Mouse (Mus musculus): ENCODE results near the gene Hoxa4. TPM values are rescaled to one million over a fixed set of nuclear protein-coding genes. Genes with fewer than 3 reads are reported as not detected.

The Hoxa4 gene
- polyA plus RNA-seq, 1 experiment from 2014 or later = not detected

- Histone ChIP-seq H3K4me3 (ENCODE audit: low read depth, low read length) (no peak overlapping the region), H3K27me3 (ENCODE audit: control insufficient read depth, insufficient read depth, low read length) (peaks cover 99% of the 10 kb centered on the region), H3K36me3 (ENCODE audit: control insufficient read depth, insufficient read depth, low read length) (no peaks in the 10 kb centered on the region), H3K4me2 (ENCODE audit: low read depth, low read length, severe bottlenecking) (no peak overlapping the region), H3K9me3 (ENCODE audit: control insufficient read depth, low read length) (no peaks in the 10 kb centered on the region), H3K4me1 (replicated peaks; ENCODE audit: control insufficient read depth, insufficient read depth, low read length) (peaks cover 7% of the 10 kb centered on the region; the same call in 1 of the 2 replicates), H3K27ac (ENCODE audit: low read depth, low read length) (no peak overlapping the region), H3K9ac (ENCODE audit: low read length) (no peak overlapping the region)
- DNase-seq (ENCODE audit: low spot score) (no peak), ATAC-seq (replicated peaks; ENCODE audit: low FRiP score) (no peak)
Observed at GRCm38 (mm10) chr6:52207684-52207976, 16.1 kb upstream of the Hoxa4 start.

DNA sequence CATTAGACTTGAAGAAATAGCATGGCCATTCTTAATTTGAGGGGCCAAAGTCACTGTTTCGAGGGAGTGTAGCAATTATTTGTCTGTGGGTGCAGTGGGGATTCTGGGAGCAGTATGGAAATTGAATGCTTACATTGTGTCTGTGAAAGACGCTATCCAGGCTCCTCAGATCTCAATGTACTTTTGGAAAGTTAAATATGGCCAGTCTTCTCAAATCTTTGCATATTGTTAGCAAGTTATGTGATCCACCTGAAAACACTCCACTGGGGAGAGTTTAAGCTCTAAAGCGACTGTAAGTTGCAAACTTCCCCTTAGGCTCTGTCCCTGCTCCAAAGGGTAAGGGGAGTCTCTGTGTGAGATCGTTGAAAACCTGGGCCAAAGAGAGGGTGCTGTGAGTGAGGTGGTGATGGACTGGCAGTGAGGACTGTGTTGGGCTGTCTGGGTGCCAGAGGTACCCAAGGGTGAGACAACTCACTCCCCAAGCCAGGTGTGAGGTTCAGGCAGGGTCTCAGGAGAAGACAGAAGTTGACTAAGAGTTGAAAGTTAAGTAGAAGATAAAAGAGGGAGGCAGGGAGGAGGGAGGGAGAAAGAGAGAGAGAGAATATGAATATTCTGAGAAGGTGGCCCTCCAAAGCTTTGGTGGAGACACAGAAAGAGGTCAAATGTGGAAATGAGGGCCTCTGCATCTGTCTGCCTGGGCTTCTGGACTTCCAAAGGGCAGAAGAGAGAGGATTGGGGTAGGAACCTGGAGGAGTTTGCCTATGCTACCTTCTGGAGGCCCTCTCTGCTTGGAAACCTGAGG lies 15.5 kb upstream of the Hoxa4 start:
- Histone ChIP-seq H3K4me3 (ENCODE audit: low read depth, low read length) (no peak overlapping the region), H3K9me3 (ENCODE audit: control insufficient read depth, low read length) (no peaks in the 10 kb centered on the region), H3K9ac (ENCODE audit: low read length) (no peak overlapping the region), H3K4me1 (replicated peaks; ENCODE audit: control insufficient read depth, insufficient read depth, low read length) (peaks cover 7% of the 10 kb centered on the region; the same call in 1 of the 2 replicates), H3K27ac (ENCODE audit: low read depth, low read length) (no peak overlapping the region), H3K36me3 (ENCODE audit: control insufficient read depth, insufficient read depth, low read length) (no peaks in the 10 kb centered on the region), H3K27me3 (ENCODE audit: control insufficient read depth, insufficient read depth, low read length) (peaks cover 99% of the 10 kb centered on the region), H3K4me2 (ENCODE audit: low read depth, low read length, severe bottlenecking) (no peak overlapping the region)
- DNase-seq (ENCODE audit: low spot score) (peak; percentile 49), ATAC-seq (replicated peaks; ENCODE audit: low FRiP score) (no peak)
- WGBS = 4% methylated on average over 4 of the region's 4 CpGs

- ATAC-seq (replicated peaks; ENCODE audit: low FRiP score) (no peak), DNase-seq (ENCODE audit: low spot score) (peak; percentile 64)
- no peak overlapping the region for H3K9ac ChIP-seq (ENCODE audit: low read length)
- peaks cover 7% of the 10 kb centered on the region; the same call in 1 of the 2 replicates for H3K4me1 ChIP-seq (replicated peaks; ENCODE audit: control insufficient read depth, insufficient read depth, low read length)
- H3K36me3 ChIP-seq (ENCODE audit: control insufficient read depth, insufficient read depth, low read length) = no peaks in the 10 kb centered on the region
- H3K27ac ChIP-seq (ENCODE audit: low read depth, low read length) = no peak overlapping the region
- no peak overlapping the region for H3K4me3 ChIP-seq (ENCODE audit: low read depth, low read length)
- H3K9me3 ChIP-seq (ENCODE audit: control insufficient read depth, low read length) = no peaks in the 10 kb centered on the region
- WGBS = under 1% methylated on average over 55 of the region's 55 CpGs
- H3K4me2 ChIP-seq (ENCODE audit: low read depth, low read length, severe bottlenecking) = no peak overlapping the region
- H3K27me3 ChIP-seq (ENCODE audit: control insufficient read depth, insufficient read depth, low read length) = peaks cover 99% of the 10 kb centered on the region
Observed at GRCm38 (mm10) chr6:52205638-52206621, 14.4 kb upstream of the Hoxa4 start.

DNA sequence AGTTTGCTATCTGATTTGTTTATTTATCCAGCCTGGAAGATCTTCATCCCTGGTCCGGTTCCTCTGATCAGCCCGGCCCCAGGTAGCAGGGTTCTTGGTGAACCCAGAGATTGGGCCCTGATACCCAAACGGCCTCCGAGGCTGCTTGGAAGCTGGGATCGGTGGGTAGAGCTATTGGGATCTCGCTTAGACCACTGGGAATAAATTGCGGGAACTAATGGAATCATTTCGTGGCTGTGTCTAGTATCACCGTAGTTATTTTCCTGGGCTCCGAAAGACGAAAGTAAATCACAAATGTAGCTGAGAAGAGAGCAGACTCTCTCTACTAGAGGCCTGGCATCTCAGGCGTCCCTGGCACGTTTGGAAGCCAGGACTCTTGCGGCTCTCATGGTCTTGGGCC lies 13.7 kb upstream of the Hoxa4 start:
- Histone ChIP-seq H3K4me1 (replicated peaks; ENCODE audit: control insufficient read depth, insufficient read depth, low read length) (peaks cover 7% of the 10 kb centered on the region; the same call in 1 of the 2 replicates), H3K27ac (ENCODE audit: low read depth, low read length) (no peak overlapping the region), H3K4me3 (ENCODE audit: low read depth, low read length) (no peak overlapping the region), H3K36me3 (ENCODE audit: control insufficient read depth, insufficient read depth, low read length) (no peaks in the 10 kb centered on the region), H3K9ac (ENCODE audit: low read length) (no peak overlapping the region), H3K27me3 (ENCODE audit: control insufficient read depth, insufficient read depth, low read length) (peaks cover 100% of the 10 kb centered on the region), H3K4me2 (ENCODE audit: low read depth, low read length, severe bottlenecking) (no peak overlapping the region), H3K9me3 (ENCODE audit: control insufficient read depth, low read length) (no peaks in the 10 kb centered on the region)
- no peak for DNase-seq (ENCODE audit: low spot score)
- 4% methylated on average over 14 of the region's 14 CpGs for WGBS
- no peak for ATAC-seq (replicated peaks; ENCODE audit: low FRiP score)

GRCm38 (mm10) chr6:52204050-52204752 lies 12.6 kb upstream of the Hoxa4 start, which contains the start of gene Hoxa5:
Gene Hoxa5, minus strand, starts transcription at chr6:52204587.
- Histone ChIP-seq H3K9me3 (ENCODE audit: control insufficient read depth, low read length) (no peaks in the 10 kb centered on the region), H3K4me1 (replicated peaks; ENCODE audit: control insufficient read depth, insufficient read depth, low read length) (peaks cover 7% of the 10 kb centered on the region; the same call in 1 of the 2 replicates), H3K9ac (ENCODE audit: low read length) (no peak within 1 kb of the TSS), H3K4me3 (ENCODE audit: low read depth, low read length) (peak within 1 kb of the TSS; percentile 11; the same call in 1 of the 2 replicates), H3K27ac (ENCODE audit: low read depth, low read length) (no peak within 1 kb of the TSS), H3K4me2 (ENCODE audit: low read depth, low read length, severe bottlenecking) (peak within 1 kb of the TSS; percentile 18; the same call in 1 of the 2 replicates), H3K27me3 (ENCODE audit: control insufficient read depth, insufficient read depth, low read length) (peaks cover 100% of the 10 kb centered on the region), H3K36me3 (ENCODE audit: control insufficient read depth, insufficient read depth, low read length) (no peaks in the 10 kb centered on the region)
- no peak for ATAC-seq (replicated peaks; ENCODE audit: low FRiP score)
- DNase-seq (ENCODE audit: low spot score) = peak; percentile 76
- WGBS = under 1% methylated on average over 65 of the region's 65 CpGs

GRCm38 (mm10) chr6:52203371-52204049 lies 12.0 kb upstream of the Hoxa4 start:
- Histone ChIP-seq H3K9ac (ENCODE audit: low read length) (no peak overlapping the region), H3K4me3 (ENCODE audit: low read depth, low read length) (peak overlapping the region; percentile 11; the same call in 1 of the 2 replicates), H3K9me3 (ENCODE audit: control insufficient read depth, low read length) (no peaks in the 10 kb centered on the region), H3K27ac (ENCODE audit: low read depth, low read length) (no peak overlapping the region), H3K4me2 (ENCODE audit: low read depth, low read length, severe bottlenecking) (no peak overlapping the region), H3K36me3 (ENCODE audit: control insufficient read depth, insufficient read depth, low read length) (no peaks in the 10 kb centered on the region), H3K4me1 (replicated peaks; ENCODE audit: control insufficient read depth, insufficient read depth, low read length) (peaks cover 2% of the 10 kb centered on the region; the same call in 1 of the 2 replicates), H3K27me3 (ENCODE audit: control insufficient read depth, insufficient read depth, low read length) (peaks cover 100% of the 10 kb centered on the region)
- peak; percentile 65 for DNase-seq (ENCODE audit: low spot score)
- ATAC-seq (replicated peaks; ENCODE audit: low FRiP score) = no peak
- WGBS = under 1% methylated on average over 46 of the region's 46 CpGs

- no peak for DNase-seq (ENCODE audit: low spot score)
- Histone ChIP-seq H3K4me1 (replicated peaks; ENCODE audit: control insufficient read depth, insufficient read depth, low read length) (peaks cover 2% of the 10 kb centered on the region; the same call in 1 of the 2 replicates), H3K27me3 (ENCODE audit: control insufficient read depth, insufficient read depth, low read length) (peaks cover 100% of the 10 kb centered on the region), H3K9ac (ENCODE audit: low read length) (no peak overlapping the region), H3K36me3 (ENCODE audit: control insufficient read depth, insufficient read depth, low read length) (no peaks in the 10 kb centered on the region), H3K4me3 (ENCODE audit: low read depth, low read length) (no peak overlapping the region), H3K9me3 (ENCODE audit: control insufficient read depth, low read length) (no peaks in the 10 kb centered on the region), H3K4me2 (ENCODE audit: low read depth, low read length, severe bottlenecking) (no peak overlapping the region), H3K27ac (ENCODE audit: low read depth, low read length) (no peak overlapping the region)
- ATAC-seq (replicated peaks; ENCODE audit: low FRiP score) = no peak
- WGBS = under 1% methylated on average over 10 of the region's 10 CpGs
Observed at GRCm38 (mm10) chr6:52203121-52203370, 11.5 kb upstream of the Hoxa4 start.

Measured in forebrain, embryonic 11.5 days (tissue).